Mouse (Mus musculus) duodenum, adult 2 months (tissue): ENCODE measurements around the gene Vmn1r117. TPM values are rescaled to one million over a fixed set of nuclear protein-coding genes. Genes with fewer than 3 reads are reported as not detected.

Source experiments
- polyA plus RNA-seq: library from polyadenylated mRNA; depleted of rRNA; stranded (reverse); fragments of >200 nt; gene quantifications from 2 replicates; pipeline ENCODE4 v1.2.3, GENCODE M21; 2012; ENCODE audit warnings: low replicate concordance; rRNA removed

Gene Vmn1r117
- not detected in 2 replicates for polyA plus RNA-seq

GRCm38 (mm10) chr7:20884021-20884420 lies at the start of gene Vmn1r117:
TSS of gene Vmn1r117 (minus strand) at chr7:20884121.

GRCm38 (mm10) chr7:20912247-20912646 lies 28.3 kb upstream of the Vmn1r117 start, which contains the start of gene Vmn1r118:
TSS of gene Vmn1r118 (minus strand) at chr7:20912347.

GRCm38 (mm10) chr7:20871956-20872355 lies 12.0 kb downstream of the Vmn1r117 start, which contains the start of gene Vmn1r116:
TSS of gene Vmn1r116 (plus strand) at chr7:20872256.

GRCm38 (mm10) chr7:20844885-20845284 lies 39.0 kb downstream of the Vmn1r117 start, which contains the start of gene Vmn1r115:
TSS of gene Vmn1r115 (minus strand) at chr7:20844985.

Other genes with a start within 250 kb of the Vmn1r117 start
- gene Vmn1r107, start 215.2 kb downstream of the Vmn1r117 start, polyA plus RNA-seq: not detected in 2 replicates
- not detected in 2 replicates for gene Vmn1r111, start 180.9 kb downstream of the Vmn1r117 start, polyA plus RNA-seq
- gene Gm10668, start 153.5 kb downstream of the Vmn1r117 start, polyA plus RNA-seq: not detected in 2 replicates
- not detected in 2 replicates for gene Vmn1r112, start 112.9 kb downstream of the Vmn1r117 start, polyA plus RNA-seq
- not detected in 2 replicates for gene Vmn1r113, start 96.8 kb downstream of the Vmn1r117 start, polyA plus RNA-seq
- gene Vmn1r114, start 71.9 kb downstream of the Vmn1r117 start, polyA plus RNA-seq: not detected in 2 replicates
- not detected in 2 replicates for gene Vmn1r115, start 39.1 kb downstream of the Vmn1r117 start, polyA plus RNA-seq
- not detected in 2 replicates for gene Vmn1r116, start 11.9 kb downstream of the Vmn1r117 start, polyA plus RNA-seq
- not detected in 2 replicates for gene Vmn1r118, start 28.2 kb upstream of the Vmn1r117 start, polyA plus RNA-seq
- gene Vmn1r119, start 128.3 kb upstream of the Vmn1r117 start, polyA plus RNA-seq: not detected in 2 replicates
- gene Vmn1r120, start 169.7 kb upstream of the Vmn1r117 start, polyA plus RNA-seq: not detected in 2 replicates
- not detected in 2 replicates for gene Vmn1r121, start 214.4 kb upstream of the Vmn1r117 start, polyA plus RNA-seq